Mouse (Mus musculus): Measurements from ENCODE around the gene Sftpa1.

The Sftpa1 gene

GRCm38 (mm10) chr14:41162663-41163062 is 31.1 kb downstream of the Sftpa1 start:
- DNase-seq: peak; percentile 53

- DNase-seq: no peak
Measured at GRCm38 (mm10) chr14:41167278-41167677, 35.7 kb downstream of the Sftpa1 start.

- no peak for DNase-seq
Measured at GRCm38 (mm10) chr14:41168567-41168966, 37.0 kb downstream of the Sftpa1 start.

GRCm38 (mm10) chr14:41170514-41170913 is 38.9 kb downstream of the Sftpa1 start:
- no peak for DNase-seq

- no peak for DNase-seq
Measured at GRCm38 (mm10) chr14:41174802-41175201, 43.2 kb downstream of the Sftpa1 start.

- no peak for DNase-seq
Measured at GRCm38 (mm10) chr14:41185059-41185821, 53.7 kb downstream of the Sftpa1 start, which contains the start of gene Sftpd. Gene Sftpd, minus strand, starts transcription at chr14:41185149.

All from embryo, embryonic 11 days (tissue).